Mouse (Mus musculus) spleen, postnatal 36 days (tissue): ENCODE measurements around the gene Evi5l.

Source experiments
- DNase-seq, 2 experiments: peaks; one replicate each; pipeline ENCODE4 v3.0.0; 2022; ENCODE audit warnings: low spot score in 2 of 2, mixed read lengths in 1 of 2

Gene Evi5l

DNA sequence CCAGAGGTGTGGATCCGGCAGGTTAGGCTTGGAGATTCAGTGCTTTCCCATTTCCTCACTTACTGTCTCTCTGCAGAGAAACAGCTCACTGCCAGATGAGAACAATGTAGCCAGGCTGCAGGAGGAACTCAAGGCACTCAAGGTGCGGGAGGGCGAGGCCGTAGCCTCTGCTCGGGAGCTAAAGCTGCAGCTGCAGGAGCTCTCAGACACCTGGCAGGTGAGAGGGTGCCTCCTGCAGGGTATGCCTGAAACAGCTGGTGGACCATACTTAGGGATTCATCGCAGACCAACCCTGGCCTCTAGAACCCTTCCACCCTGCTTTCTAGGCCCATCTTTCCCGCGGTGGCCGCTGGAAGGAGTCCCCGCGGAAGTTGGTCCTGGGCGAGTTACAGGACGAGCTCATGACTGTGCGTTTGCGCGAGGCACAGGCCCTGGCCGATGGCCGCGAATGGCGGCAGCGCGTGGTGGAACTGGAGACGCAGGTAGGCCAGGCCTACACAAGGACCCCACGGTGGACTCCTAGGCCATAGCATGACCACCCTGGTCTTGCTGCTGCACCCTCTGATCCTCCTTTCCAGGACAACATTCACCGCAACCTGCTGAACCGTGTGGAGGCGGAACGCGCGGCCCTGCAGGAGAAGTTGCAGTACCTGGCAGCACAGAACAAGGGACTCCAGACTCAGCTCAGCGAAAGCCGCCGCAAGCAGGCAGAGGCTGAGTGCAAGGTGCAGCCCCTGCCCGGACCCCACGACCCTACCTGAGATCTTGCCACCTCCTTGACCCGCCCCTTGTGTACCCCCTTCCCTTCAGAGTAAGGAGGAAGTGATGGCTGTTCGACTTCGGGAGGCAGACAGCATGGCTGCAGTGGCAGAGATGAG, 39.1 kb downstream of the Evi5l start:
- DNase-seq = no peak

DNA sequence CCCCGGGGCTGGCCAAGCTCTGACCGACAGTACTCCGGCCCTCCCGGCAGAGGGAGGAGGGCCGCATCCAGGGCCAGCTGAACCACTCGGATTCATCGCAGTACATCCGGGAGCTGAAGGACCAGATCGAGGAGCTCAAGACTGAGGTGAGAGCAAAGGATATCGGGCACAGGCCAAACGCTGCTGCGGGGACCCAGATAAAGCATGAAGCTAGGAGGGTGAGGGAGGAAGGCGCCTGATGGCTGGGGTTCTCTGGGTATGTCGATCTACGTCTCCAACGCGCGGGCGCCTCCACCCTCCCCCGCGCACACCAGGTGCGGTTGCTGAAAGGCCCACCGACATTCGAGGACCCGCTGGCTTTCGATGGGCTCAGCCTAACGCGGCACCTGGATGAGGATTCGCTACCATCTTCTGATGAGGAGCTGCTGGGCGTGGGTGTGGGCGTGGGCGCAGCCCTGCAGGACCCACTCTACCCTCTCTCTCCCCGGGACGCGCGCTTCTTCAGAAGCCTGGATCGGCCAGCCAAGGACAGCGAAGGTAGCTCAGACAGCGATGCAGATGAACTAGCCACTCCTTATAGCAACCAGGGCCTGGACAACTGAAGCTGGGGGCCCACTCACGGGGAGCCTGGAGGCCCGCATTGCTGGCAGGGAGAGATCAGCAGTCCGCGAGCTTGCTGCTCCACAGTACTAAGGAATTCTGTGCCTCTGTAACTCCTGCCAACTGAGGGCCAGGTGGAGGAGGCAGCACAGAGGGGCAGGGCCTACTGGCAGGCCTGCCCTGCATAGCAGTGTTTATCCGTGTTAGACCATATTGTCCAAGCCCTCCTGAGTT, 40.0 kb downstream of the Evi5l start:
- DNase-seq = no peak

DNA sequence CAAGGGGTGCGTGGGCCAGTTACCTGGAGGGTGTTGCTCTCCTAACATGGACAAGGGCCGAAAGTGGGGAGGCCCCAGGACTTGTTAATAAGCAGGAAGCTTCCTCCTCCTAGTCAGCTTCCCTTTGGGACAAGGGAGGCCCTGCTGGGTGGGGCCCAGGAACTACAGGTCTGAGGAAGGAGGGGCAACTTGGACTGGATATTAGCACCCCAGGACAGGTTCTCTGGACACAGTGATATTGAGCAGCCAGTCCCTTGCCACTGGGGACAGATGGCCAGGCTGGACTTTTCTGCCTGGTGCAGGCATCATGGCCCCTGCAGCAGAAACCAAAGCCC, 40.6 kb downstream of the Evi5l start:
- DNase-seq = no peak

DNA sequence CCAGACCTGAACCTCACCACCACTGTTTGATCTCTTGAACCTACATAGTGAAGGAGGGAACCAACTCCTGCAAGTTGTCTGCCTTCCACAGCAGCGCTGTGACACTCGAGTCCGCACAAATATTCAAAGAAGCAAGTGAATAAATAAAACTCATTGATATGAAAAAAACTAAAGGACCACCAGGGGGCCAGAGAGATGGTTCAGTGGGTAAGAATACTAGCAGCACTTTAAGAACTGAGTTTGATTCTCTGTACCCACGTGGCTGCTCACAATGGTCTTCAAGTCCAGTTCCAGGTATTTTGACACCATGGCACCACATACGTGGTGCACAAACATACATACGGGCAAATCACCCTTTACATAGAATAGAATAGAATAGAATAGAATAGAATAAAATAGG, 44.7 kb downstream of the Evi5l start:
- DNase-seq = no peak

DNA sequence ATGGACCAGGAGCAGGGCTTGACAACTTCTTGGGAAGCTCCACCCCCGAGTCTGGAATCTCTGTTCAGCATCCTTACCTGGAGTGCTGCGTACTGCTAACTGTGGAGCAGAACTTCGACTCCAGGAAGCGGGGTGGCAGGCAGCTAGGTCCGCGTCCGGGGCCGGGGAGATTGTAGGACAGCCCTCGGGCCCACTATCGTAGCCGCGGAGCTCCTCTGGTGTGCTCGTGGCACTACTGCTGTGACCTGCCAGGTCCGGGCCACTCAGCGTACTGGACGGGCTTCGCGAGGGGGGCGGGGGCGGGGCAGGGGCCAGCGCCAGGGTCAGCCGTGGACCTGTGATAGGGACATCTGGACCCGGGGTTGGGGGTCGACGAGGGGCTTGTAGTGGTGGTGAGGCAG, 46.4 kb downstream of the Evi5l start:
- no peak for DNase-seq

DNA sequence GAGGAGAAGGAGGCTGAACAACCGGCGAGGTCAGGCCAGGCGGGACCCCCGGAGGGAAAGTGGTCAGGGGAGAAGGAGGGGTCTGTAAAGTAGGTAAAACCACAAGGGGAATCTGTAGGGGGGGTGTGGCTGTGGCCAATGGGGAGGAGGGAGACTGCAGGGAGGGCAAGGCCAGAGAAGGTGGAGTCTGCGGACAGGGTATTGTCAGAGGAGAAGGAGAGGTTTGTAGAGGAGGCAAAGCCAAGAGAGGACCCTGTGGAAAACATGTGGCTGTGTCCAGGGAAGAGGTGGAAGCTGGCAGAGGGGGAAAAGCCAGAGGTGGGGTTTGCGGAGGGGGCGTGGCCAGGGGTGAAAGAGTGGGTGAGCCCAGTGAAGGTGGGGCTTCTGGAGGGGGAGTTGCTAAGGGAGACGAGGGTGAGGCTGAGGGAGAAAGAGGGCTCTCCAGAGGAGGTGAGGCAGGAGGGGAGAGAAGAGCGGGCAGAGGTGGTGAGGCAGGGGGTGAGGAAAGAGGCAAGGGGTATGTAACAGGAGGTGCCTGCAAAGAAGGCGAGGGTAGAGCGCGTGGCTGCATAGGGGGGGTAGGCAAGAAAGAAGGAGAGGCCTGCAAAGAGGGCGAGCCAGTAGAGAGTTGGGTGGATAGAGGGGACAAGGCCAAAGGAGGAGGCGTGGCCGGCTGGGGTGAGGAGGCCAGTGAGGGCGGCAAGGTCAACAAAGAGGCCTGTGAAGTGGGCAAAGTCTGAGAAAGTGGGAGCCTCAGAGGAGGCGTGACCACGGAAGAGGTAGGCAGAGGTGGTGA, 47.0 kb downstream of the Evi5l start:
- peak; percentile 31 to 32 for DNase-seq

DNA sequence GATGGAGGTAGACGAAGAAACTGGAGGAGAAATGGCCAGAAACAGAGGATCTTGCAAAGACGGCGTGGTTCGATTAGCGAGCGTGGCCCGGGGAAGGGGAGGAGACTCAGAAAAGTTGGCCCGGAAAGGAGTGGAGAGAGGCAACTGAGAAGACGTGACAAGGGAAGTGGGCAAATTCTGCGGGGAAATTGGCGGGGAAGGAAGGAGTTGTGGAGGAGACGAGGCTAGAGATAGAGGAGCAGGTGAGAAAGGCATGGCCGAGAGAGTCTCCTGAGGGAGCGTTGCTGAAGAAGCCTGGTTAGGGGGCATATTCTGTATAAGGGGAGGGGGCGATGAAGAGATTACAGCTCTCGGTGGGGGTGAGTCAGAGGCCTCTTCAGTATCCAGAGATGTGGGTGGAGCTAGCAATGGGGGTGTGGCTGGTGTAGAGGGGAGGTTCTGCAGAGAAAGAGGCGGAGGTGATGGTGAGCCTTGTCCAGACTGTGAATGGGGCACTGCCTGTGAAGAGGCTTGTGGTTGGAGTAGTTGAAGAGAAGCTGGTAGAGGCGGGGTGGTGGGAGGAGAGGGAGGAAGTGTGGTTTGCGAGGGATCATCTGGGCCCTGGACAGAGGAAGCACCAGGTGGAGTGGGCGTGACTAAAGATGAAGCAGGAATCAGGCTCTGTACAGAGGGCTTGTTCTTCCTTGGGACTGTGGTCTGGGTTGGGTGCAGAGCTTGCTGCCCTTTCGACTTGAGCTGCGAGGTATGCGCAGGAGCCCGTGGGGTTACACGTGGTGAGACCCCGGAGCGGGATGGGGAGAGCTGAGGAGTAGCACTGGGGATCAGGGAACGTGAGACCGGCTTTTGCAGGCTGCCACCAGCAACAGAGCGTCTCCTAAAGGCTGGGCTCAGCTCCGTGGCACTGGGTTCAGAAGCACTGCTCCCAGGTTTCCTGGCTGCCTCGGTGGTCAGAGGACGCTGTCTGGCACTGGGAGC, 47.9 kb downstream of the Evi5l start:
- DNase-seq = peak; percentile 65 to 71

DNA sequence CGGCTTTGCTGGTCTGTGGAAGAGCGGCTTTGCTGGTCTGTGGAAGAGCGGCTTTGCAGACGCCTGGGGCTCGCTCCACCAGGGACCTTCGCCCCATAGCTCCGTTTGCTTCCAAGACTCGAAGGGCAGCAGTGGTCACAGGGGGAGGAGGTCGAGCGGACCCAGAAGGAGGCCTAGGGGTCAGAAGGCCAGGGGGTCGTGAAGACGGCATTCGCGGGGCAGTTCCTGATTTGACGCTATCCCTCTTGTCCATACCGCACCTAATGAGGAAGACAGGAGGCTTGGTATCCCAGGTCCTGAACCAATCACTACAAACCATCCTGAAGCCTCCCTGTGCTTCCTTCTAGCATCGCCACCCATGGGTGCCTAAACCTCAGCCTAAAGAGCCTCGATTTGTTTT, 49.9 kb downstream of the Evi5l start:
- DNase-seq = no peak

DNA sequence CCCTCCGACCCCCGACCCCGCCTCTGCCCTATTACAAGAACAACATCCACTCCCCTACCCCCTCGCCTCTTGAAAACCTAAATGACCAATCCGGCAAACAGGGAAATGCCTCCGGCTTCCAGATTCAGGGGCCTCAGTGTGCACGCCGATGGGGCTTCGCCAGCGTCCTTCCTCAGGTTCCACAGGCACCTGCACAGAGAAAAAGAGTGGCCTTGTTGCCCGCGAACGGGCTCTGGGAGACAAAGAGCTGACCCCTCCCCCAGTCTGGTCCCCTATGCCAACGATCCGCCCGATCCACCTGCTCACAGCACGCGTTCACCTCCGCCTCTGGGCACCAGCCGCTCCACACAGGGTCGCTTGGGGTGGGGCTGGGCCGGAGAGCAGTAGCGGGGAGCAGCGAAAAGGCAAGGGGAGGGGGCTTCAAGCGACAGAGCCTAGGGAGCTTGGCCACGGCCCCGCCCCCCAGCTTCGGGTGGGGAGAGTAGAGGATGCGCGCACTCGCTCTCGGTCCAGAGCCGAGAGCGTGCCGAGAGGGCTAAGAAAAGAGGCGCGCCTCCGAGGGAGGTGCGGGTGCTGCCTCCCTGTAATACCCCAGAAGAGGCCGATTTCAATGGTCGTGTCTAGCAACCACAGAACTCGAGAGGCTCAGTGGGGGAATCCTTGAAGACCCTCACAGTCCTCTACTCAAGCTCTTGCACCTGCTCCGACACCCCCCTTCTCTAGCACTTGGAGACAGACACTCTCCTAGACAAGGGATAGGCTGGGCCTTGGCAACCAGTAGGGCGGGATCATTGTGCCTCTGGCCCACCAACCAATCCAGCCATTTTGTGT, 50.6 kb downstream of the Evi5l start, which contains the start of gene Prr36:
Prr36 (minus strand) TSS at position 669 of the 831 bp plus-strand sequence.
- DNase-seq = no peak

DNA sequence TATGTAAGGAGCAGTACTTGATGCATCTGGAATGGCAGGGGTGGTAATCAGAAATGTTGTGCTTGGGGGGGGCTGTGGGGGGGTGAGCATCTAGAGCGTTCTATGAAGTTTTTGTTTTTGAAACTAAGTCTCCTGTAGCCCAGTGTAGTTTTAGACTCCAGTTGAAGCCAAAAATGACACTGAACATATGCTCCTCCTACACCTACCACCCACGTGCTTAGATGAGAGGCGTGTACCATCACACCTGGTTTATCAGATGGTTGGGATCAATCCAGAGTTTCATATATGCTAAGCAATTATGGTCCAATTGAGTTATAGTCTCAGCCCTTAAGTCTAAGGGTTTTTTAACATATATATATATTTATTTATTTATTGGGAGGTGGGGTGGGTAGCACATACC, 53.2 kb downstream of the Evi5l start:
- DNase-seq = no peak

DNA sequence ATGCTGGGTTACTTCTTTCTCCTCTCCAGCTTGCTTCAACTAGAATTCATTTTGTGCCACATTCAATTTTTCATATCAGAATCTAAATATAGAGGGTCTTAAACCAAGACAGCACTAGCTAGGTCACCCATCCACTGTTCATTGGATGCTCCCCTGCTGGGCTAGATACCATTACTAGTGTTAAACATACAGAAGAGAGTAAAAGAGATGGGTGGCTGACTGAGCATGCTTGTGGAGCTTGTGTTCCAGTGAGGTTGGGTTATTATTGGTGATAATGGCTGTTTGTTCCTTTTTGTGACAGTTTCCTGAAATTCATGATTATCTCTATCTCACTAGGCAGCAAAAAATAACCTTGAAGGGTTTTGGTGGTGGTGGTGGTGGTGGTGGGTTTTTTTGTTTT, 55.7 kb downstream of the Evi5l start:
- no peak for DNase-seq

DNA sequence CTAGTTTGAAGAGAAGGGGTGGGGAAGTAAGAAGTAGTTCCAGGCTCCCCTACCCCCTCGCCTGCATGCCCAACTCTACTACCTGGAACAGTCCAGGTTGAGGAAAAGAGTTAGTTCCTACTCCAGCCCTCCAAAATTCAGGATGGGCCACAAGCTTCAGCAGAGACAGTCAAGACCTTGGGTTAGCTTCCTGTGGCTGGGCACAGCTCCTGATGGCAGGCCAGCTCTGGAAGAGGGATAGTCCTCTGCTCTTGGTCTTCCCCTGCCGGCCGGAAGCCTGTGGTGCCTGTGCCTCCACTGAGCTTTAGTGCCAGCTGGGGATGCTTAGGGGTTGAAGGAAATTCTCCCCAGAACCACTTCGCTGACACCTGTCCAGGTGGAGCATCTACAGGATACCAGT, 60.0 kb downstream of the Evi5l start:
- DNase-seq = no peak

DNA sequence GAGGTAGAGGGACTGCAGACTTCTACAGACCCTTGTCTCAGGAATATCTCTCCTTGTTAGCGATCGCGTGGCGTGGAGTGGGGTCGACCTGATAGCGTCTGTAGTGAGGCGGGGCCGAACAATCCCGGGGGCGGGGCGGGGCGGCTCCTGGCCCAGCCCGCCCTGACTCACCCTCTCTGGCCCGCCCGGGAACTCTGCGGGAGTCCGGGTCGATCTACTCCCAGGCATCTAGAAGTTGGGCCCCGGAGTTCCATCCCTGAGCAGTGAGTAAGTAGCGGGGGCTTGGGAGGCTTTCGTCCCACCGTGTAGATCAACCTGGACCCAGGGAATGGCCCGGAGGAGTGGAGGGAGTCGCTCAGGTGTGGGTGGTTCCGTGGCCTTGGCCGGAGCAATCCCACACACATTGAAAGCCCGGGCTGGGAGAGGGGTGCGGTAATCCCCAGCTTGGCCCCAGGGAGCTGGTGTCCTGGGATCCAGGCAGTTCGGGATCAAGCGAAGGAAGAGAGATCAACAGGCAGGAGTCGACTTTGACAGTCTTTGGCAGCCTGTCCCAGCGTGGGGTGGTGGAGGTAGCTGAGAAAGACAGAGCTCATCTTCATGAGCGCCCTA, 60.5 kb downstream of the Evi5l start, which contains the start of gene Lrrc8e:
Lrrc8e (plus strand) TSS at position 89 of the 609 bp plus-strand sequence.
- DNase-seq = no peak

DNA sequence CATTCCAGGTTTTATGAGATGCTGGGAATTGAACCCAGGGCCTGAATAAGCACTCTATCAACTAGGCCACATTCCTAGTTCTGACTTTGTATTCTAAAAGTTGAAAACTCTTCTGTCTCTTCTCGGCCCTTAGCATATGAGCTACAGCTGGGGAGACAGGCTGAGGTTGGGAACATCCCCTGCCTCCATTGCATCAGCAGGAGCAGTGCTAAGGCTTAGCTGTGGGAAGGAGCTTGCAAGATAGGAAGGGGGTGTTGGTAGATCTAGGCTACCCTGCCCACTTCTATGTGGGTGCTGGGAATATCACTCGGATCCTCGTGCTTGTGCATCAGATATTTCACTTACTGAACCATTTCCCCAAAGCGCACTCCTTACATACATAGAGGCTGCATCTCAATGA, 61.6 kb downstream of the Evi5l start:
- DNase-seq = no peak

DNA sequence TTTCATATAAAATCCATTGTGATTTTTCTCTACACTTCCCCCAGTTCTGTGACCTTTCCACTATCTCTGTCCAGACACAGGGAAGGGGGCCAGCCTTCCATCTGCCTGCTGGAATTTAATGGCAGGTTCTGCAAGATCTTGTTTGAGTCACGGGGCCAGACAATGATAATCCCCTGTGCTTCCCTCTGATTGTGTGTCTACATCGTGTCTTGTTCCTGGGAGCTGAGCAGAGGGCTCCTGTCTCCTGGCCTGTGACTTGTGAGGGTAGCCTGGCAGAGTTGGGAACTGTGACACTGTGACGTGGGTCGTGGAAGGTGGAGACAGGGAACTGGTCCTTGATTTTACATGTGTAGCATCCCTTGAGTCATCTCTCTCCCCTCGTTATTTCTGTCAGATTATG, 63.4 kb downstream of the Evi5l start:
- DNase-seq = no peak

DNA sequence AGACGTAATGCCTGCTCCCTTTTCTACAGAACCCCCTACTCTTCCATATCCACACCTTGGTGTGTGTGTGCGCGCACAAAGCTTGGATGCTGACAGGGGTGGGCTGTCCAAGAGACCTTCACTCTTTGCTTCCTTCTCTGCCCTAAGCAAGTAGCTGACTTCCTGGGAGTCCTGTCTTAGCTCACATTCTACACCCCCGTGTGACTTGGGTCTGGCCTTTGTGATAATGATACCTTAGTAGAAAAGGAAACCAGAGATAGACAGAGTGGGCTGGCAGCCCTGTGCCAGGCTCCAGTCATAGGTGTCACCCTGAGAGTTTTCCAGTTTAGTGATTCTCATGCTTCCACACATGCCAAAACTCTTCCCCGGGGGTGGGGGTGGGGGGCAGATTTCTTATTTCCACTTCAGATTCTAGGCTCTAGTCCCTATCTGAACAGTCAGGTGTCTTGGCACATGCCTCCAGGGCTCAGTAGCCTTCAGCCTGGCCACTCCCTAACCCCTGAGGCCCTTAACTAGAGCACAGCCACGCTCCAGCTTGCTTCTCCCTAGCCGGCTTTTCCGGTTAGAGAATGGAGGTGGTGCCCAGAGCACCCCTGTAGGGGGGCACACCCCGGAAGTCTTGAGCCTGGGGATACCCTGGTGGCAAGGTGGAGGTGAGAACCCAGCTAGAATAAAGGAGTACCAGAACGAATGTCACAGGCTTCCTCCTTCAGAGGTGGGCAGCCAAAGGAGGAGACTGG, 64.4 kb downstream of the Evi5l start:
- no peak for DNase-seq

DNA sequence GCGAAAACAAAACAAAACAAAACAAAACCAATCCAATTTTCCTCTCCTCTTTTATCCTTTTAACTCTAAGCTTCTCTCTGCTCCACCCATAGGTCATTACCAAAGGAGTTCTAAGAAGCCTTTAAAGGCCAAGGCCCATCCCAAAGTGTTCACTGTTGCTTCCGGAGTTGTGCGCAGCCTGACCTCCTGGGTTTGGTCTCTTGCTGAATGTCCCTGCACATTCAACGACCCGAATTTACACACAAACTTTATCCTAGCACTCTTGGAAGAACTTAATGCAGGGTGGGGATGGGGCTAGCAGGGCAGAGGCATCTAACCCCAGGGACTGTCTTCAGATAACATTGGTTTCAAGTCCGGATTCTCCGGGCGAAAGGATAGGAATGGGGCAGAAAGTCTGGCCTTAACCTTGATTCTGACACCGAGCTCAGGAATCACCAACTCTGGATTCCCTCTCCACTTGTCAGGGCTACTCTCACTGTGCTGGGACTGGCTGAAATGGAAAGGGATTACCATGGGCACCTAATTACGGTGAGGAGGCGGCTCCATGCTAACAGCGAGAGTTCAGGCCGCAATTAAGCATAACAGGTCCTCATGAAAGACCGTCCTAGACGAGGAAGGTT, 71.6 kb downstream of the Evi5l start:
- DNase-seq = peak in 1 of 2 experiments; percentile 15

DNA sequence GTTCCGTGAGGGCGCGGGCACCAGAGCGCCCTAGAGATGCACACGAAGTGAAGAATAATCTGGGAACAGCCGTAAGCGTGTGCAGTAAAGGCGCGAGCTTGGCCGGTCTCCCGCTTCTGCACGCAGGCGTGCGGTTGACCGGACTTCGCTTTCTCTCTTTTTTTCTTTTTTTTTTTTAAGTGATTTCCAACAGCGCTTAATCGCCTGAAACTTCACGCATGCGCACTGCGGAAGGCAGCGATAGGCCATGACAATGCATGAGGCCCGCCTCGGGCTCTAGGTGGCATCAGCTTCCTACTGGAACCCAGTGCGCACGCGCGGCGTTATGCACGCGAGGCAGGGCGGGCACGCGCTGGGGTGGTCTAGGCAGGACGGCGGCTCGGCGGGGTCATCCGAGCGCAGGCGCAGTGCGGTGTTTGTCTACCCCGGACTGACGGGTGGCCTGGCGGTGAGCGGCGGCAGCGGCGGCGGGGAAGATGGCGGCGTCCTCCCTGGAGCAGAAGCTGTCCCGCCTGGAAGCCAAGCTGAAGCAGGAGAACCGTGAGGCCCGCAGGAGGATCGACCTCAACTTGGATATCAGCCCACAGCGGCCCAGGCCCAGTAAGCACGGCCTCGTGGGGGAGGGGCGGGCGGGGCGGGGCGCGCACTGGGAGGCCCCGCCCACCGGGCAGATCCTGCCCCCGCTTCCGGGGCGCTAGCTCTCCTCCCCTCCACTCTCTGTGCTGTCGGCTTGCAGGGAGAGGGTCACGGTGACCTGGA, 72.2 kb downstream of the Evi5l start, which contains the start of the genes Map2k7 and Gm49320:
Map2k7 (plus strand) TSS at position 307 of the 759 bp plus-strand sequence.
Gm49320 (plus strand) TSS at position 432 of the 759 bp plus-strand sequence.
- peak; percentile 99 to 100 for DNase-seq
